Mouse (Mus musculus) duodenum, adult 2 months (tissue): Measurements from ENCODE around the gene Armcx1. TPM values are rescaled to one million over a fixed set of nuclear protein-coding genes. Genes with fewer than 3 reads are reported as not detected.

Experiments used
- polyA plus RNA-seq: library from polyadenylated mRNA; depleted of rRNA; stranded (reverse); fragments of >200 nt; gene quantifications from 2 replicates; pipeline ENCODE4 v1.2.3, GENCODE M21; 2012; ENCODE audit warnings: low replicate concordance; rRNA removed

The Armcx1 gene
- 0.85 TPM in 1 of 2 replicates, not detected in the other for polyA plus RNA-seq

GRCm38 (mm10) chrX:134717752-134718308, at the start of gene Armcx1:
Gene Armcx1, plus strand, starts transcription at chrX:134717963.

GRCm38 (mm10) chrX:134686267-134686666, 31.5 kb upstream of the Armcx1 start, which contains the start of gene Armcx4:
Gene Armcx4, plus strand, starts transcription at chrX:134686519.

GRCm38 (mm10) chrX:134750764-134751592, 33.2 kb downstream of the Armcx1 start, which contains the start of gene Armcx6:
Gene Armcx6, minus strand, starts transcription at chrX:134751417.

GRCm38 (mm10) chrX:134756434-134757292, 38.9 kb downstream of the Armcx1 start, which contains the start of gene Armcx3:
Gene Armcx3, plus strand, starts transcription at chrX:134756595.

Other genes starting within 250 kb of the Armcx1 start
- not detected in 2 replicates for gene Taf7l, start 241.5 kb upstream of the Armcx1 start, polyA plus RNA-seq
- gene Timm8a1, start 176.1 kb upstream of the Armcx1 start, polyA plus RNA-seq: 0.20 and 0.37 TPM in 2 replicates
- 0.06 and 0.24 TPM in 2 replicates for gene Btk, start 134.4 kb upstream of the Armcx1 start, polyA plus RNA-seq
- 8.7 and 12.2 TPM in 2 replicates for gene Rpl36a, start 132.3 kb upstream of the Armcx1 start, polyA plus RNA-seq
- gene Gla, start 116.8 kb upstream of the Armcx1 start, polyA plus RNA-seq: 0.53 and 1.1 TPM in 2 replicates
- gene Hnrnph2, start 116.8 kb upstream of the Armcx1 start, polyA plus RNA-seq: 1.7 and 1.8 TPM in 2 replicates
- gene Armcx4, start 31.4 kb upstream of the Armcx1 start, polyA plus RNA-seq: 0.02 and 0.08 TPM in 2 replicates
- gene Armcx6, start 33.5 kb downstream of the Armcx1 start, polyA plus RNA-seq: 0.12 and 0.79 TPM in 2 replicates
- gene Armcx3, start 38.6 kb downstream of the Armcx1 start, polyA plus RNA-seq: 0.60 and 1.1 TPM in 2 replicates
- 2.5 and 5.2 TPM in 2 replicates for gene Armcx2, start 91.3 kb downstream of the Armcx1 start, polyA plus RNA-seq
- not detected in 2 replicates for gene Nxf2, start 246.8 kb downstream of the Armcx1 start, polyA plus RNA-seq